Mouse (Mus musculus) central nervous system, embryonic 14 days (tissue): Measurements from ENCODE around the gene Dpm3. TPM values are rescaled to one million over a fixed set of nuclear protein-coding genes. Genes with fewer than 3 reads are reported as not detected.

Source experiments
- polyA plus RNA-seq: library from polyadenylated mRNA; depleted of rRNA; stranded (reverse); fragments of >200 nt; gene quantifications from 2 replicates; pipeline ENCODE4 v1.2.3, GENCODE M21; 2012; rRNA removed

Gene Dpm3
- 175 and 201 TPM in 2 replicates for polyA plus RNA-seq

GRCm38 (mm10) chr3:89259076-89259475 lies at the start of gene Dpm3:
Dpm3 (plus strand) TSS chr3:89259358.

GRCm38 (mm10) chr3:89214681-89215411 lies 44.3 kb upstream of the Dpm3 start, which contains the start of gene Thbs3:
Thbs3 (plus strand) TSS chr3:89215180.

GRCm38 (mm10) chr3:89226900-89227299 lies 32.3 kb upstream of the Dpm3 start, which contains the start of gene Mtx1:
Mtx1 (minus strand) TSS chr3:89227088.

GRCm38 (mm10) chr3:89228836-89229235 lies 30.3 kb upstream of the Dpm3 start, which contains the start of gene Muc1:
Muc1 (plus strand) TSS chr3:89229057.

GRCm38 (mm10) chr3:89245688-89246171 lies 13.4 kb upstream of the Dpm3 start, which contains the start of gene Krtcap2:
Krtcap2 (plus strand) TSS chr3:89245966.

GRCm38 (mm10) chr3:89246261-89247100 lies 12.7 kb upstream of the Dpm3 start, which contains the start of gene Trim46:
Trim46 (minus strand) TSS chr3:89246309.

GRCm38 (mm10) chr3:89270051-89270755 lies 11.0 kb downstream of the Dpm3 start, which contains the start of gene Slc50a1:
Slc50a1 (minus strand) TSS chr3:89270570.

GRCm38 (mm10) chr3:89280606-89281511 lies 21.7 kb downstream of the Dpm3 start, which contains the start of gene Efna1:
Efna1 (minus strand) TSS chr3:89281142.

Other genes with a start within 250 kb of the Dpm3 start
- gene Rusc1, start 166.0 kb upstream of the Dpm3 start, polyA plus RNA-seq, result 108 and 121 TPM in 2 replicates
- gene Gm43738, start 158.3 kb upstream of the Dpm3 start, polyA plus RNA-seq, result 0.04 TPM in 1 of 2 replicates, not detected in the other
- 171 and 173 TPM in 2 replicates for gene Fdps, start 157.4 kb upstream of the Dpm3 start, polyA plus RNA-seq
- gene Pklr, start 123.2 kb upstream of the Dpm3 start, polyA plus RNA-seq, result 0.16 and 0.20 TPM in 2 replicates
- gene Hcn3, start 99.2 kb upstream of the Dpm3 start, polyA plus RNA-seq, result 39.0 and 45.4 TPM in 2 replicates
- gene Clk2, start 94.6 kb upstream of the Dpm3 start, polyA plus RNA-seq, result 134 and 139 TPM in 2 replicates
- 126 and 132 TPM in 2 replicates for gene Scamp3, start 81.9 kb upstream of the Dpm3 start, polyA plus RNA-seq
- 73.1 and 87.3 TPM in 2 replicates for gene Fam189b, start 76.2 kb upstream of the Dpm3 start, polyA plus RNA-seq
- 51.1 and 54.2 TPM in 2 replicates for gene Gba, start 56.4 kb upstream of the Dpm3 start, polyA plus RNA-seq
- gene Thbs3, start 44.2 kb upstream of the Dpm3 start, polyA plus RNA-seq, result 175 and 182 TPM in 2 replicates
- gene Mtx1, start 32.3 kb upstream of the Dpm3 start, polyA plus RNA-seq, result 162 and 175 TPM in 2 replicates
- gene Muc1, start 30.3 kb upstream of the Dpm3 start, polyA plus RNA-seq, result 9.0 and 10.7 TPM in 2 replicates
- gene Krtcap2, start 13.4 kb upstream of the Dpm3 start, polyA plus RNA-seq, result 101 and 102 TPM in 2 replicates
- gene Trim46, start 13.0 kb upstream of the Dpm3 start, polyA plus RNA-seq, result 104 and 109 TPM in 2 replicates
- gene Slc50a1, start 11.2 kb downstream of the Dpm3 start, polyA plus RNA-seq, result 57.4 and 74.4 TPM in 2 replicates
- gene Efna1, start 21.8 kb downstream of the Dpm3 start, polyA plus RNA-seq, result 12.7 and 19.2 TPM in 2 replicates
- gene Efna3, start 63.6 kb downstream of the Dpm3 start, polyA plus RNA-seq, result 50.5 and 63.6 TPM in 2 replicates
- gene Efna4, start 78.7 kb downstream of the Dpm3 start, polyA plus RNA-seq, result 23.2 and 25.2 TPM in 2 replicates
- gene Adam15, start 90.6 kb downstream of the Dpm3 start, polyA plus RNA-seq, result 60.2 and 80.6 TPM in 2 replicates
- gene Dcst2, start 102.6 kb downstream of the Dpm3 start, polyA plus RNA-seq, result 0.31 and 0.36 TPM in 2 replicates
- 0.05 and 0.10 TPM in 2 replicates for gene Dcst1, start 105.9 kb downstream of the Dpm3 start, polyA plus RNA-seq
- gene Zbtb7b, start 135.4 kb downstream of the Dpm3 start, polyA plus RNA-seq, result 2.3 and 4.1 TPM in 2 replicates
- 4.3 and 5.9 TPM in 2 replicates for gene Lenep, start 143.4 kb downstream of the Dpm3 start, polyA plus RNA-seq
- 44.4 and 51.7 TPM in 2 replicates for gene Flad1, start 152.5 kb downstream of the Dpm3 start, polyA plus RNA-seq
- gene Cks1b, start 159.0 kb downstream of the Dpm3 start, polyA plus RNA-seq, result 129 and 142 TPM in 2 replicates
- 28.8 and 52.2 TPM in 2 replicates for gene Shc1, start 159.1 kb downstream of the Dpm3 start, polyA plus RNA-seq
- 63.1 and 63.3 TPM in 2 replicates for gene Pygo2, start 170.9 kb downstream of the Dpm3 start, polyA plus RNA-seq
- gene Pbxip1, start 177.3 kb downstream of the Dpm3 start, polyA plus RNA-seq, result 11.9 and 16.8 TPM in 2 replicates
- gene Pmvk, start 195.2 kb downstream of the Dpm3 start, polyA plus RNA-seq, result 74.1 and 83.7 TPM in 2 replicates